Mouse (Mus musculus) MEL (cell line): ENCODE data around the gene Samhd1. TPM values are rescaled to one million over a fixed set of nuclear protein-coding genes. Genes with fewer than 3 reads are reported as not detected.

Experiments used
- DNase-seq: peaks from one replicate; pipeline ENCODE4 v3.0.0; 2011; ENCODE audit warnings: low read depth, low spot score
- H3K27ac ChIP-seq: 2 replicates; pipeline ENCODE4 v1.5.1; 2012; ENCODE audit warnings: low read depth, mild to moderate bottlenecking, control low read depth, low read length, moderate library complexity; ENCODE audit not compliant: control insufficient read depth
- H3K27me3 ChIP-seq, 2 experiments: fragments of 150-350 bp in 1 of 2; sonication (generic) in 1 of 2; 2 replicates each; pipeline ENCODE4 v1.6.1; 2012; ENCODE audit warnings: low read length in 2 of 2, mild to moderate bottlenecking in 2 of 2, improper control_type of control experiment in 1 of 2, moderate library complexity in 1 of 2; ENCODE audit not compliant: insufficient read depth in 2 of 2, control insufficient read depth in 1 of 2
- H3K36me3 ChIP-seq, 2 experiments: 2 replicates each; pipeline ENCODE4 v1.6.1; 2012 to 2014; ENCODE audit warnings: low read length in 2 of 2, improper control_type of control experiment in 1 of 2, inconsistent platforms in 1 of 2, mild to moderate bottlenecking in 1 of 2; ENCODE audit not compliant: insufficient read depth in 2 of 2, control insufficient read depth in 1 of 2
- H3K4me1 ChIP-seq, 2 experiments: fragments of 150-350 bp in 1 of 2; sonication (generic) in 1 of 2; 2 replicates each; pipeline ENCODE4 v1.6.1; 2012; ENCODE audit warnings: low read length in 2 of 2, improper control_type of control experiment in 1 of 2, mild to moderate bottlenecking in 1 of 2; ENCODE audit not compliant: insufficient read depth in 2 of 2, control insufficient read depth in 1 of 2
- H3K4me3 ChIP-seq, 2 experiments: fragments of 150-350 bp in 1 of 2; sonication (generic) in 1 of 2; 2 replicates each; pipeline ENCODE4 v1.5.1; 2012; ENCODE audit warnings: low read depth in 2 of 2, low read length in 2 of 2, mild to moderate bottlenecking in 2 of 2, moderate library complexity in 2 of 2, control low read depth in 1 of 2, improper control_type of control experiment in 1 of 2; ENCODE audit not compliant: control insufficient read depth in 1 of 2, insufficient read depth in 1 of 2
- H3K79me2 ChIP-seq: 2 replicates; pipeline ENCODE4 v1.6.1; 2012; ENCODE audit warnings: mild to moderate bottlenecking, low read length, moderate library complexity; ENCODE audit not compliant: control insufficient read depth, poor library complexity, insufficient read depth
- H3K9ac ChIP-seq: 2 replicates; pipeline ENCODE4 v1.6.1; 2012; ENCODE audit warnings: low read depth, mild to moderate bottlenecking, control low read depth, low read length, moderate library complexity; ENCODE audit not compliant: control insufficient read depth, poor library complexity, severe bottlenecking
- H3K9me3 ChIP-seq: fragments of 150-350 bp; sonication (generic); replicated peaks from 2 replicates; pipeline ENCODE4 v1.6.1; 2012; ENCODE audit warnings: mild to moderate bottlenecking, low read length, improper control_type of control experiment, moderate library complexity; ENCODE audit not compliant: insufficient read depth
- BHLHE40 ChIP-seq: IDR thresholded peaks from 2 replicates; pipeline ENCODE4 v1.6.1; 2012; ENCODE audit warnings: low read depth, mild to moderate bottlenecking, inconsistent platforms, low read length, improper control_type of control experiment, borderline replicate concordance
- CHD1 ChIP-seq: IDR thresholded peaks from 2 replicates; pipeline ENCODE4 v1.6.1; 2012; ENCODE audit warnings: low read depth, mild to moderate bottlenecking, inconsistent platforms, low read length, improper control_type of control experiment
- CHD2 ChIP-seq: IDR thresholded peaks from 2 replicates; pipeline ENCODE4 v1.6.1; 2011; ENCODE audit warnings: low read length, improper control_type of control experiment
- CTCF ChIP-seq, 3 experiments: IDR thresholded peaks in 2 of 3; conservative IDR thresholded peaks in 1 of 3; 2 replicates each; pipeline ENCODE4 v1.5.1; 2011 to 2012; ENCODE audit warnings: low read length in 3 of 3, low read depth in 2 of 3, mild to moderate bottlenecking in 2 of 3, improper control_type of control experiment in 1 of 3, inconsistent platforms in 1 of 3, mixed read lengths in 1 of 3, moderate library complexity in 1 of 3; ENCODE audit not compliant: control insufficient read depth in 1 of 3, insufficient read depth in 1 of 3, poor library complexity in 1 of 3, severe bottlenecking in 1 of 3
- E2F4 ChIP-seq: IDR thresholded peaks from 2 replicates; pipeline ENCODE4 v1.6.1; 2011; ENCODE audit warnings: low read depth, low read length, improper control_type of control experiment, borderline replicate concordance
- ELF1 ChIP-seq: IDR thresholded peaks from 2 replicates; pipeline ENCODE4 v1.6.1; 2014; ENCODE audit warnings: low read depth, mild to moderate bottlenecking, inconsistent platforms, low read length, improper control_type of control experiment, moderate library complexity
- EP300 ChIP-seq, 2 experiments: IDR thresholded peaks; 2 replicates each; pipeline ENCODE4 v1.6.1; 2011; ENCODE audit warnings: improper control_type of control experiment in 2 of 2, low read length in 2 of 2, low read depth in 1 of 2, mild to moderate bottlenecking in 1 of 2
- ETS1 ChIP-seq: IDR thresholded peaks from 2 replicates; pipeline ENCODE4 v1.6.1; 2012; ENCODE audit warnings: low read depth, mild to moderate bottlenecking, inconsistent platforms, low read length, improper control_type of control experiment, moderate library complexity
- GABPA ChIP-seq: IDR thresholded peaks from 2 replicates; pipeline ENCODE4 v1.6.1; 2012; ENCODE audit warnings: low read depth, mild to moderate bottlenecking, inconsistent platforms, low read length, improper control_type of control experiment, moderate library complexity
- HCFC1 ChIP-seq: IDR thresholded peaks from 2 replicates; pipeline ENCODE4 v1.6.1; 2012; ENCODE audit warnings: low read depth, mild to moderate bottlenecking, inconsistent platforms, low read length, improper control_type of control experiment, moderate library complexity
- JUND ChIP-seq: IDR thresholded peaks from 2 replicates; pipeline ENCODE4 v1.6.1; 2011; ENCODE audit warnings: low read depth, mild to moderate bottlenecking, improper control_type of control experiment, low read length
- KAT2A ChIP-seq: conservative IDR thresholded peaks from 2 replicates; pipeline ENCODE4 v1.6.1; 2012; ENCODE audit warnings: low read depth, low read length, improper control_type of control experiment, inconsistent platforms
- MAZ ChIP-seq: IDR thresholded peaks from 2 replicates; pipeline ENCODE4 v1.6.1; 2012; ENCODE audit warnings: low read depth, mild to moderate bottlenecking, inconsistent platforms, low read length, improper control_type of control experiment
- MYB ChIP-seq: IDR thresholded peaks from 2 replicates; pipeline ENCODE4 v1.6.1; 2011; ENCODE audit warnings: mild to moderate bottlenecking, low read depth, low read length, improper control_type of control experiment
- NELFE ChIP-seq: IDR thresholded peaks from 2 replicates; pipeline ENCODE4 v1.6.1; 2011; ENCODE audit warnings: low read depth, low read length, improper control_type of control experiment
- NRF1 ChIP-seq: IDR thresholded peaks from 2 replicates; pipeline ENCODE4 v1.6.1; 2014; ENCODE audit warnings: low read depth, mild to moderate bottlenecking, inconsistent platforms, low read length, improper control_type of control experiment, moderate library complexity; ENCODE audit not compliant: poor library complexity, insufficient read depth, severe bottlenecking
- POLR2A ChIP-seq, 2 experiments: IDR thresholded peaks; 2 replicates each; pipeline ENCODE4 v1.6.1; 2011 to 2012; ENCODE audit warnings: low read length in 2 of 2, mild to moderate bottlenecking in 2 of 2, control low read depth in 1 of 2, improper control_type of control experiment in 1 of 2, low read depth in 1 of 2, moderate library complexity in 1 of 2; ENCODE audit not compliant: control insufficient read depth in 1 of 2, insufficient read depth in 1 of 2, poor library complexity in 1 of 2
- RAD21 ChIP-seq: IDR thresholded peaks from 2 replicates; pipeline ENCODE4 v1.6.1; 2011; ENCODE audit warnings: mild to moderate bottlenecking, low read depth, low read length, improper control_type of control experiment
- SIN3A ChIP-seq: IDR thresholded peaks from 2 replicates; pipeline ENCODE4 v1.6.1; 2012; ENCODE audit warnings: low read length, improper control_type of control experiment, inconsistent platforms
- SMC3 ChIP-seq: IDR thresholded peaks from 2 replicates; pipeline ENCODE4 v1.6.1; 2011; ENCODE audit warnings: low read depth, low read length, improper control_type of control experiment
- TAL1 ChIP-seq: IDR thresholded peaks from 2 replicates; pipeline ENCODE4 v1.6.1; 2012; ENCODE audit warnings: mild to moderate bottlenecking, inconsistent platforms, low read length, moderate library complexity, mixed read lengths
- TCF12 ChIP-seq: IDR thresholded peaks from 2 replicates; pipeline ENCODE4 v1.6.1; 2014; ENCODE audit warnings: low read depth, mild to moderate bottlenecking, inconsistent platforms, low read length, improper control_type of control experiment, moderate library complexity
- UBTF ChIP-seq: IDR thresholded peaks from 2 replicates; pipeline ENCODE4 v1.6.1; 2012; ENCODE audit warnings: low read depth, mild to moderate bottlenecking, inconsistent platforms, low read length, improper control_type of control experiment, moderate library complexity, borderline replicate concordance; ENCODE audit not compliant: insufficient read depth
- USF1 ChIP-seq: IDR thresholded peaks from 2 replicates; pipeline ENCODE4 v1.6.1; 2014; ENCODE audit warnings: low read depth, mild to moderate bottlenecking, inconsistent platforms, low read length, improper control_type of control experiment, moderate library complexity
- USF2 ChIP-seq, 2 experiments: IDR thresholded peaks; 2 replicates each; pipeline ENCODE4 v1.6.1; 2011 to 2012; ENCODE audit warnings: improper control_type of control experiment in 2 of 2, low read length in 2 of 2, borderline replicate concordance in 1 of 2, inconsistent platforms in 1 of 2, low read depth in 1 of 2, mild to moderate bottlenecking in 1 of 2; ENCODE audit not compliant: insufficient read depth in 1 of 2
- ZKSCAN1 ChIP-seq: IDR thresholded peaks from 2 replicates; pipeline ENCODE4 v1.6.1; 2012; ENCODE audit warnings: low read depth, mild to moderate bottlenecking, inconsistent platforms, low read length, improper control_type of control experiment, moderate library complexity
- ZMIZ1 ChIP-seq: IDR thresholded peaks from 2 replicates; pipeline ENCODE4 v1.6.1; 2012; ENCODE audit warnings: low read depth, mild to moderate bottlenecking, inconsistent platforms, low read length, improper control_type of control experiment, moderate library complexity
- polyA plus RNA-seq, 2 experiments: library from polyadenylated mRNA; stranded (reverse) in 1 of 2; unstranded in 1 of 2; fragments of >175 nt in 1 of 2; fragments of >200 nt in 1 of 2; gene quantifications; 2 replicates each; pipeline versions ENCODE4 v1.2.1 to v1.2.4; 2012; ENCODE audit warnings: low replicate concordance in 2 of 2, low read depth in 1 of 2; ENCODE audit not compliant: insufficient read length in 2 of 2, insufficient read depth in 1 of 2, missing spikeins in 1 of 2
- total RNA-seq: library from RNA; depleted of rRNA; stranded (reverse); fragments of 300-350 nt; gene quantifications from 2 replicates; pipeline ENCODE4 v1.2.3, GENCODE M21; 2012

Samhd1 gene
- total and polyA plus RNA-seq, 3 experiments = 15.7 to 76.8 (median 50.5) TPM

- Histone ChIP-seq H3K79me2 (no peaks in the 10 kb centered on the region), H3K9ac (no peak overlapping the region), H3K4me3 (no peak overlapping the region), H3K27ac (no peak overlapping the region), H3K4me1 (no peaks in the 10 kb centered on the region), H3K36me3 (no peaks in the 10 kb centered on the region), H3K27me3 (no peaks in the 10 kb centered on the region), H3K9me3 (no peaks in the 10 kb centered on the region)
- TF ChIP-seq ZKSCAN1 (no peak), MYB (no peak), E2F4 (no peak), RAD21 (no peak), ZMIZ1 (no peak), KAT2A (no peak), GABPA (no peak), BHLHE40 (no peak), HCFC1 (no peak), SIN3A (no peak), SMC3 (no peak), MAZ (no peak), UBTF (no peak), POLR2A (IDR thresholded peaks at IDR 0.05; ENCODE audit: control insufficient read depth in 1 of 2, insufficient read depth in 1 of 2, low read depth in 1 of 2, low read length in 2 of 2, poor library complexity in 1 of 2) (no peak), ELF1 (no peak), ETS1 (no peak), TAL1 (no peak), CTCF (IDR thresholded peaks at IDR 0.05 in 2 of 3, conservative IDR thresholded peaks at IDR 0.05 in 1 of 3; ENCODE audit: control insufficient read depth in 1 of 3, insufficient read depth in 1 of 3, low read depth in 2 of 3, low read length in 3 of 3, poor library complexity in 1 of 3, severe bottlenecking in 1 of 3) (no peak), TCF12 (no peak)
- DNase-seq = no peak
Observed at GRCm38 (mm10) chr2:157074186-157074724, 60.8 kb downstream of the Samhd1 start.

- H3K79me2 ChIP-seq = no peaks in the 10 kb centered on the region
- no peak overlapping the region for H3K4me3 ChIP-seq
- H3K27me3 ChIP-seq = no peaks in the 10 kb centered on the region
- no peaks in the 10 kb centered on the region for H3K9me3 ChIP-seq
- H3K36me3 ChIP-seq = no peaks in the 10 kb centered on the region
- no peak overlapping the region for H3K9ac ChIP-seq
- no peak overlapping the region for H3K27ac ChIP-seq
- TF ChIP-seq USF1 (no peak), NELFE (no peak), NRF1 (no peak), CHD1 (no peak), CHD2 (no peak), POLR2A (IDR thresholded peaks at IDR 0.05; ENCODE audit: control insufficient read depth in 1 of 2, insufficient read depth in 1 of 2, low read depth in 1 of 2, low read length in 2 of 2, poor library complexity in 1 of 2) (no peak), JUND (no peak), SMC3 (no peak), E2F4 (no peak), ZKSCAN1 (no peak), USF2 (IDR thresholded peaks at IDR 0.05; ENCODE audit: borderline replicate concordance in 1 of 2, insufficient read depth in 1 of 2, low read depth in 1 of 2, low read length in 2 of 2) (no peak), EP300 (IDR thresholded peaks at IDR 0.05; ENCODE audit: low read depth in 1 of 2, low read length in 2 of 2) (no peak), MYB (no peak), SIN3A (no peak), ZMIZ1 (no peak)
- TF ChIP-seq, all 39 proteins: peak for 0
- no peak for DNase-seq
- H3K4me1 ChIP-seq = no peaks in the 10 kb centered on the region
Observed at GRCm38 (mm10) chr2:157073378-157074052, 61.5 kb downstream of the Samhd1 start.
